Mouse (Mus musculus) embryo, embryonic 9.5 days (tissue): ENCODE measurements around the gene Ugt1a7c.
"Not testable (repeated sequence)": the region's sequence is repeated elsewhere in the genome, so short reads cannot be mapped to it uniquely, and the experiment has no call there.

Source experiments
- DNase-seq: peaks from one replicate; pipeline ENCODE4 v3.0.0-alpha.2; 2017; ENCODE audit errors: extremely low spot score

The Ugt1a7c gene

DNA sequence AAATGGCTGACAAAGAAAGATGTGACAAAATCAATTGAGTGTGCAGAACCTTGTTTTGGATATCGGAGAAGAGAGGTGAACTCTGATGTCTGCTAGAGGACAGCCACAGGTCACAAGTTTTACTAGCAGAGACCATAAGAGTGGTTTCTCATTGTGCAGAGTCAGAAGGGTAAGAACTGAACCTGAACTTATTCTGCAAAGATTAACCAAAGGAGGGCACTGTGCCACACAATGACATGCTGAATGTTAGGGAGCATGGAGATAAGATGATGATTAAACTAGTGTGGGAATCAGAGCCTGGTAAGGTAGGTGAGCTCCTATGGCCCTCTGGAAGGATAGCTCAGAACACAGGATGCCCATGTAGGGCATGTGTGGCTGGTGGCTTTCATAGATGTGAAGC is 100.8 kb downstream of the Ugt1a7c start:
- no peak for DNase-seq

- no peak for DNase-seq
These were observed 102.6 kb downstream of the Ugt1a7c start for GRCm38 (mm10) chr1:88197443-88197842.

DNA sequence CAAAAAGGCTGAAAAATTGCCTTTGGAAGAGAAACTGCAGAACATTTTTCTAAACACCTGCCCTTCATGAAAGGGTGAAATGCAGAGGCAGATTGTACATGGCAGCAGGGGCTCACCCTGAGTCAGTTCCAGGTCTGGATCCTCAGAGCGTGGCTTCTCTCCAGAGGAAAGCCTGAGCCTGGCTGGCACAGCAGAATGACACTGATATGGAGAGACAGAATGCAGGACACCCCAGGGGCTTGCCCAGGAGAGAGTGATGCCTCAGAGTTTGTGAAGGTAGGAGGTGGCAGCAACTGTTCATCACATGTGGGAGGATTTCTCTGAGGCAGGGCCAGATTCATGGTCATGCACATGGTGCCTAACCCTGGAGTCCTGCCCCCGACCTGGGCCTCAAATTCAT is 105.1 kb downstream of the Ugt1a7c start:
- DNase-seq = no peak

- no peak for DNase-seq
These were observed 105.6 kb downstream of the Ugt1a7c start, which contains the start of gene Ugt1a2 for GRCm38 (mm10) chr1:88200456-88200855. Ugt1a2 (plus strand) TSS chr1:88200601.

GRCm38 (mm10) chr1:88205294-88205922 is 110.5 kb downstream of the Ugt1a7c start, which contains the start of gene Dnajb3:
Dnajb3 (minus strand) TSS chr1:88205782.
- DNase-seq = peak; percentile 85

DNA sequence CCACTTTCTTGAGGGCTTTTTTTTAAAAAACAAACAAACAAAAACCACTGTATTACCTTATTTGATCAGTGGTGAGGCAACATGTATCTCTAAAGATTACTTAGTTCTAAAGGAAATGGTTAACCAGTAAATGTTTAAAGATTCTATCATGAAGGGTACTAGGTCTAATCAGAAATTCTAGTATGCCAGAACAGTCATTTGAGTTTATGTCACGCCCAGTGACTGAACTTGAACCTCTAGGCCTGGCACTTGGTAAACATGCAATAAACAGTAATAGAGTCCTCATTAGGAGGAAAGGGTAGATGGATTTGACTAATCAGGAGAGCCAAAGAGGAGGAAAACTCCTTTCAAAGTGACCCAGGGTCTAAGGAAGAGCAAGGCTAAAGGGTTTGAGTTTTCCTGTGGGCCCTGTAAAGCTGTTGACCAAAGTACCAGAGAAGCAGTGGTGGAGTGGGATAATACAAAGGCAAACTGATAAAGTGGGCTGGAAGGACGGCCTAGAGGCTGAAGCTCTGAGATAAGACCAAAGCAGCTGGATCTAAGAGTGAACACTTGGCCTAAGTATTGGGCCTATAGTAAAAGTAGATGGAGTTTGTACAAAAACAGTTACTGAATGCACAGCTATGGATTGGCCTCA is 112.1 kb downstream of the Ugt1a7c start:
- DNase-seq = no peak

DNA sequence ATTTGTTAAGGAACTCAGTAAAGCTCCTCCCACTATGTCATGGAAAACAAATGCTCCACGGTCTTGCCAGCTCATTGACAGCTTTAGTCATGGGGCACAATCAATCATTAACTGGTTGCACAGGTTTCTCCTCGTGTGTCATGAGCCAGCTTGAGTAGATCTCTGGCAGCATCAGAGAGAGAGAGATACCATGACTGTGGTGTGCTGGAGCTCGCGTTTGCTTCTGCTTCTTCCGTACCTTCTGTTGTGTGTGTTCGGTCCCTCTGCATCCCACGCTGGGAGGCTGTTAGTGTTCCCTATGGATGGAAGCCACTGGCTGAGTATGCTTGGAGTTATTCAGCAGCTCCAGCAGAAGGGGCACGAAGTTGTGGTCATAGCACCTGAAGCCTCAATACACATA is 117.0 kb downstream of the Ugt1a7c start, which contains the start of gene Ugt1a1:
Gene Ugt1a1, plus strand, starts transcription at position 148 of the 400 bp plus-strand sequence.
- peak; percentile 25 for DNase-seq

DNA sequence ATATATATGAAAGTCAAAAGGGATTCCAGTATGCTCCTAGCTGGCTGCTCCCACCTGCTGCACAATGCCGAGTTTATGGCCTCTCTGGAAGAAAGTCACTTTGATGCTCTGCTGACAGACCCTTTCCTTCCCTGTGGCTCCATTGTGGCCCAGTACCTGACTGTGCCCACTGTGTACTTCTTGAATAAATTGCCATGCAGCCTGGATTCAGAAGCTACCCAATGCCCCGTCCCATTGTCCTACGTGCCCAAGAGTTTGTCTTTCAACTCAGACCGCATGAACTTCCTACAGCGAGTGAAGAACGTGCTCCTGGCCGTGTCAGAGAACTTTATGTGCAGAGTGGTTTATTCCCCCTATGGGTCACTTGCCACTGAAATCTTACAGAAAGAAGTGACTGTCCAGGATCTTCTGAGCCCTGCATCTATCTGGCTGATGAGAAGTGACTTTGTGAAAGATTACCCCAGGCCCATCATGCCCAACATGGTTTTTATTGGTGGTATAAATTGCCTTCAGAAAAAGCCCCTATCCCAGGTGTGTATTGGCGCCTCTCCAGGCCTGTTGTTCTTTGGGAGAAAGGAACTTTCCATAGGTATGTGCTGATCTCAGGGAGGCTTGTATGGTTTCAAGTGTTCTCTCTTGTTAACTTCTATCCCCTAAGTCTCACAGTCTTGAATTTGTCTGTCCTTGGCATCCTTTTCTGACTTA is 117.6 kb downstream of the Ugt1a7c start:
- peak; percentile 20 for DNase-seq

GRCm38 (mm10) chr1:88213061-88213460 is 118.2 kb downstream of the Ugt1a7c start:
- DNase-seq = no peak

DNA sequence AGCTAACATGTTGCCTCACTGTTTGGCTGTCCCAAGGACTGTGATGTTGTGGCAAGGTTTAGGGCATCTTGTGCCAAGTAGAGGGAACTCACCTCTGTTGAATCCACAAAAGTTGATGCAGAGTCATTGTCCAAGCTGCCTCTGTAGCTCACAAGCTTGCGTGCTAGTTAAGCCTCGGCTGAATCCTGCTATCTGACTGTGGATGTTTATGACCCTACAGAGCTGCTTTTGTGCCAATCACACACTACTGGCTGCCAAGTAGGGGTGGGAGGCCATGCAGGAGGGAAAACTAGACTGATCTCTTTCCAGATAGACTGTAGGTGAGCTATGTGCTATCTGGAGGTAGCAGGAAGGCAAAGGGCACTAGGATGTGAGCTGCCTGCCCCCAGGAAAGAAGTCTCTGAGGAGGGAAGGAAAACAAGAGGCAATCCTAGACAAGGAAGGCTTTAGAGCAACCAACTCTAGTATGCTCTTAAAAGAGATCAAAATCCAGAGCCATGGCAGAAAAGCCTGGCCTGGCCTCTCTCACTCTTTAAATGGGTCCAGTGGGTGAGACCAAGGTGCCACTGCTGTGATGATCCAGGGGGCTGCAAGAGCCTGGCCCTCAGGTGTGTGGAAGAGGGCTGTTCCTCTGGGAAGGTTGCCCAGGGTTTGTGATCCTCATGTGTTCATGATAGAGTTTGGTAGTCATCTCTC is 119.1 kb downstream of the Ugt1a7c start:
- peak; percentile 24 for DNase-seq

- no peak for DNase-seq
These were observed 119.6 kb downstream of the Ugt1a7c start for GRCm38 (mm10) chr1:88214462-88214952.

- DNase-seq = peak; percentile 10
These were observed 120.9 kb downstream of the Ugt1a7c start for GRCm38 (mm10) chr1:88215466-88216380.

- DNase-seq = peak; percentile 8
These were observed 121.7 kb downstream of the Ugt1a7c start for GRCm38 (mm10) chr1:88216551-88216950.

DNA sequence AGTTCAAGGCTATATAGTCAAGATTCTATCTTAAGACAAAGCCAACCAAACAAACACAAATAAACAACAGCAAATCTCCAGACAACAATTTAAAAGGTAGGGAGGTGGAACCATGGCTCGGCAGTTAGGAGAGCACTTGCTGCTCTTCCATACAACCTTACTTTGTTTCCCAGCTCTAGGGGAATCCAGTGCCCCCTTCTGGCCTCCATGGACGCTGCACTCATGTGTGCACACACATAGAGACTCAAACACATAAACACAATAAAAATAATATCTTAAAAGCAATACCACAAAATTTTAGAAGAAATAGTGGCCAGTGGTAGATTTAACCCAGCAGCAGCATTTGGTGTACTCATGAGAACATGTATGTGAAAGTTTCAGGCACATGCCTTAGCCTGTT is 122.3 kb downstream of the Ugt1a7c start:
- peak; percentile 17 for DNase-seq

- peak; percentile 1 for DNase-seq
These were observed 122.7 kb downstream of the Ugt1a7c start for GRCm38 (mm10) chr1:88217576-88217975.

DNA sequence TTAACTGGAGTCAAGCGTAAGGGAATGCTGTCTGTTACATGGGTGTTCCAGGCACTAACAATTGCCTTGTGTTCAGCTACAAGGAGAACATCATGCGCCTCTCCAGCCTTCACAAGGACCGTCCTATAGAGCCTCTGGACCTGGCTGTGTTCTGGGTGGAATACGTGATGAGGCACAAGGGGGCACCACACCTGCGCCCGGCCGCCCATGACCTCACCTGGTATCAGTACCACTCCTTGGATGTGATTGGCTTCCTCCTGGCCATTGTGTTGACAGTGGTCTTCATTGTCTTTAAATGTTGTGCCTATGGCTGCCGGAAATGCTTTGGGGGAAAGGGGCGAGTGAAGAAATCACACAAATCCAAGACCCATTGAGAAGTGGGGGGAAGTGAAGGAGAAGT is 123.2 kb downstream of the Ugt1a7c start:
- DNase-seq = peak; percentile 22

- DNase-seq = peak; percentile 15
These were observed 123.7 kb downstream of the Ugt1a7c start for GRCm38 (mm10) chr1:88218591-88218990.

DNA sequence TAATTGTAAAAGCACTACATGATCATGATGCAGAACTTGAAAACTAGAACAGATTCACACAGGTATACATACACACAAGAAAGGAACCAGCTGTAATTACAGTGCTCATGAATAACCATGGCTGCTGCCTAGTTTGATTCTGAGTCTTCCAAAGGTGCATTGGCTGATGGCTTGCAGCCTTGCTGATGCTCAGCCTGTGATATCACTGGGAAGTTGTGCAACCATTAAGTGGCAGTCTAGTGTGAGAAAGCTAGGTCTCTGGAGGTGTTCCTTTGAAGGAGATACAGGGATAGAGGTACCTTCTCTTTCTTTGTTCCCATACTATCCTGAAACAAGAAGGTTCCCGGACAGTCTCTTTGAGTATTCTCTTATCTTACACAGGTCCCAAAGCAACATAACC is 124.2 kb downstream of the Ugt1a7c start:
- no peak for DNase-seq

DNA sequence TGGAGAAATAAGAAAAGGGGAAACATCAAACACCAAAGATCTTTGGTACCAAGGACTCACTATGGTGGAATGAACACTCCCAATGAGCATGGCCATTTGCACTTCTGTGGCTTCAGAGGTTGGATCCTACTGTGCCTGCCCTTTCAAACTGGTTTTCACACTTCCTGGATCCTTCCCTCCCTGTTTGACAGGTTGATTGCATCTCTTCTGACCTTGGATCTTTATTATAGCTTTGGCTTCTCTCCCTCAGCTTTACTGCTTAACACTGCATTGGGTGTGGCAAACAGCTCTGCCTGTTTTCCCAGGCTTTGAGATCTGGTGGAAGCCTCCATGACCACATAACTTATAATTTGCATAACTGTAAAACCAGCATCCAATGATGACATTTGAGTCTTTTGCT is 125.5 kb downstream of the Ugt1a7c start:
- DNase-seq = peak; percentile 19

- DNase-seq = no peak
These were observed 127.4 kb downstream of the Ugt1a7c start for GRCm38 (mm10) chr1:88222216-88222615.

GRCm38 (mm10) chr1:88223011-88223515 is 128.2 kb downstream of the Ugt1a7c start:
- not testable (repeated sequence) for DNase-seq
